Mouse (Mus musculus): ENCODE measurements around the gene Lekr1.

- no peak for TF ChIP-seq CTCF (IDR thresholded peaks at IDR 0.05; ENCODE audit: control insufficient read depth, insufficient read depth, insufficient read length)
- TF ChIP-seq CEBPB (IDR thresholded peaks at IDR 0.05; ENCODE audit: low read depth), result no peak
- TF ChIP-seq MYOD1 (IDR thresholded peaks at IDR 0.05; ENCODE audit: control insufficient read depth, insufficient read length, low read depth), result no peak
- no peak for TF ChIP-seq USF1 (IDR thresholded peaks at IDR 0.05; ENCODE audit: low read depth)
- TF ChIP-seq MAX (IDR thresholded peaks at IDR 0.05), result no peak
Observed at GRCm38 (mm10) chr3:65794711-65795110, 128.7 kb downstream of the Lekr1 start.

All from C2C12 (cell line).